Mouse (Mus musculus): ENCODE results near the gene Rabggtb. TPM values are rescaled to one million over a fixed set of nuclear protein-coding genes. Genes with fewer than 3 reads are reported as not detected.
"Not testable (repeated sequence)": the region's sequence is repeated elsewhere in the genome, so short reads cannot be mapped to it uniquely, and the experiment has no call there.

Rabggtb gene
- total RNA-seq, 2 experiments from 2014 or later: 89.2 to 99.7 TPM

- intact Hi-C loops (cut with DNase I): no loop called here
These were observed 41.4 kb downstream of the Rabggtb start for GRCm38 (mm10) chr3:153871396-153871795.

GRCm38 (mm10) chr3:153867149-153868136, 45.4 kb downstream of the Rabggtb start:
- intact Hi-C loops (cut with DNase I): no loop called here
- DNase-seq (ENCODE audit: low spot score): no peak

More at GRCm38 (mm10) chr3:153871396-153871795, 41.4 kb downstream of the Rabggtb start:
- no peak for DNase-seq (ENCODE audit: low spot score)

- intact Hi-C loops (cut with DNase I): no loop called here
- DNase-seq (ENCODE audit: low spot score): no peak
These were observed 48.0 kb downstream of the Rabggtb start for GRCm38 (mm10) chr3:153864636-153865429.

- DNase-seq (ENCODE audit: low spot score): no peak
- intact Hi-C loops (cut with DNase I): no loop called here
These were observed 49.0 kb downstream of the Rabggtb start for GRCm38 (mm10) chr3:153863816-153864215.

- intact Hi-C loops (cut with DNase I): not testable (repeated sequence)
These were observed 52.4 kb downstream of the Rabggtb start for GRCm38 (mm10) chr3:153860392-153860791.

GRCm38 (mm10) chr3:153858350-153859001, 54.3 kb downstream of the Rabggtb start:
- intact Hi-C loops (cut with DNase I): no loop called here

More at GRCm38 (mm10) chr3:153860392-153860791, 52.4 kb downstream of the Rabggtb start:
- DNase-seq (ENCODE audit: low spot score): not testable (repeated sequence)

More at GRCm38 (mm10) chr3:153858350-153859001, 54.3 kb downstream of the Rabggtb start:
- no peak for DNase-seq (ENCODE audit: low spot score)

Other genes starting within 250 kb of the Rabggtb start
- gene St6galnac3, start 187.8 kb downstream of the Rabggtb start, total RNA-seq (2021): 1 to 10 TPM; 4.4 to 7.5 TPM
- gene Asb17, start 68.8 kb downstream of the Rabggtb start, total RNA-seq (2021): not detected
- under 1 TPM; 0.08 TPM for gene Msh4, start 6.9 kb downstream of the Rabggtb start, total RNA-seq (2021)
- gene Acadm, start 31.6 kb upstream of the Rabggtb start, total RNA-seq (2021): 1,000 to 10,000 TPM; 1,031 to 1,101 TPM
- gene Slc44a5, start 60.4 kb upstream of the Rabggtb start, total RNA-seq (2021): under 1 TPM; 0.05 to 0.14 TPM